Mouse (Mus musculus) splenic B cell, adult 2 months (primary cell): ENCODE results near the gene Cylc1.

Source experiments
- DNase-seq: peaks from one replicate; pipeline ENCODE4 v3.0.0-alpha.2; 2011; ENCODE audit warnings: low read depth, low spot score
- H3K27me3 ChIP-seq: 2 replicates; pipeline ENCODE4 v1.6.1; 2012; ENCODE audit warnings: mild to moderate bottlenecking, low read length, moderate library complexity, mixed read lengths; ENCODE audit not compliant: control insufficient read depth, poor library complexity, insufficient read depth, severe bottlenecking
- H3K36me3 ChIP-seq: 2 replicates; pipeline ENCODE4 v1.6.1; 2012; ENCODE audit warnings: mild to moderate bottlenecking, low read length, moderate library complexity, mixed read lengths; ENCODE audit not compliant: control insufficient read depth, poor library complexity, insufficient read depth, severe bottlenecking

Cylc1 gene

DNA sequence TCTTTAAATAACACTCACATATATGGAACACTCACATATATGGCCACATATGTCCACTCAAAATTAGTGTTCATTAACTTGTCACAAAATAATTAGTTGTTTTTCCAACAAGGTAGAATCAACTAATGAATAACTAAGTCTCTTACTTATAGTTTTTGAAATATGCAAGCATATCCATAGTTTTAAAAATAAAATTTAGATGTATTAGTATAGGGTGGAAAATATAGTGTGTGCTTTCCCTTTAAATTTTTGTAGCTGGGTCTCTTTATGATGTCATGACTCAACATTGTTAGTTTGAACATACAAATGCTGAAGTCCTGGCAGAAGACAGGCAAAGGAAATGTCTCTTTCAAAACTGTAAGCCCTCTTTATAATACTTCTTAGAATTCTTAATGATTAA, at the start of gene Cylc1:
TSS of gene Cylc1 (plus strand) at position 301 of the 400 bp plus-strand sequence.
- H3K27me3 ChIP-seq: no peaks in the 10 kb centered on the region
- no peaks in the 10 kb centered on the region for H3K36me3 ChIP-seq
- DNase-seq: no peak

DNA sequence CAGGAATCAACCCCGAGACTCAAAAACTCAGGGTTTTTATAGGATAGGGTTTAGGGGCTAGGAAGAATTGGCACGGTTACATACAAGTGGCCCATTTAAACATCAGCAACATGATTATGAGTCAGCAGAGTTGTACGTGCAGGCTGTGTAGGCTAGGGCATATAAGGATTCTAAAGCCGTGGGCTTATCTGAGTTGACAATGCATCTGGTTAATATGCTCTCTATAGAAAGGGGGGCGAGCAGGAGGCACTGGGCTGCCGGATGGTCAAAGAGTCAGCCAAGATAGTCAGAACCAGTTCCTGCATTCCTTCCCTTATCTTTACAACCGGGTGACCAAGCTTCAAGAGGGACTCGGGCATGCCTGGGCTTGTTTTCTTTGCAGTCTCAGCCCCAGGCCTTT, 31.5 kb upstream of the Cylc1 start:
- no peak for DNase-seq
- no peaks in the 10 kb centered on the region for H3K27me3 ChIP-seq
- no peaks in the 10 kb centered on the region for H3K36me3 ChIP-seq

GRCm38 (mm10) chrX:111168040-111168439, 57.8 kb downstream of the Cylc1 start, which contains the start of gene Gm10112:
TSS of gene Gm10112 (plus strand) at chrX:111168340.
- Histone ChIP-seq H3K36me3 (no peaks in the 10 kb centered on the region), H3K27me3 (no peaks in the 10 kb centered on the region)
- DNase-seq: no peak
